ENCODE assay signal across 16 mouse cellular contexts in genomic region chr17:27549234-27549633, GRCm38 (mm10). TPM values are rescaled to one million over a fixed set of nuclear protein-coding genes. Genes with fewer than 3 reads are reported as not detected.
DNase-seq lines count a peak whose midpoint lies in the region; ATAC-seq and TF ChIP-seq lines count a peak whose summit lies in the region.
"Had no signal": no experiment of that assay in that cellular context is flagged by ENCODE, and none has a peak within 500 bp of the region (broad histone marks: within the 10 kb centered on the region; RNA-seq: fewer than 3 reads in every experiment).

No protein-coding gene starts in this region.

- no peaks in the 10 kb centered on the region for H3K36me3 ChIP-seq in intestine, embryonic 16.5 days (ENCODE audit: control insufficient read depth, insufficient read depth, low read length)
- no peaks in the 10 kb centered on the region for H3K36me3 ChIP-seq in intestine, postnatal 0 days (ENCODE audit: control insufficient read depth, insufficient read depth)
- H3K36me3 ChIP-seq in embryonic facial prominence, embryonic 11.5 days (replicated peaks; ENCODE audit: control insufficient read depth, insufficient read depth, low read depth, low read length) = no peaks in the 10 kb centered on the region
- H3K36me3 ChIP-seq in limb, embryonic 12.5 days = no peaks in the 10 kb centered on the region

- no peak overlapping the region for H3K27ac ChIP-seq in intestine, embryonic 16.5 days (ENCODE audit: low read length)
- no peak overlapping the region for H3K27ac ChIP-seq in intestine, postnatal 0 days (ENCODE audit: low read depth, low read length)
- H3K27ac ChIP-seq in embryonic facial prominence, embryonic 11.5 days (replicated peaks; ENCODE audit: low read depth, low read length) = no peak overlapping the region
- H3K27ac ChIP-seq in limb, embryonic 12.5 days = no peak overlapping the region
- H3K27ac ChIP-seq: liver, embryonic 14.5 days; macrophage had no signal

- peak; percentile 59 for DNase-seq in adrenal gland, postnatal 14 days
- no peak for DNase-seq in adrenal gland, postnatal 4 days (ENCODE audit: low spot score in 2 of 2)
- DNase-seq in embryonic facial prominence, embryonic 11.5 days (ENCODE audit: low spot score) = no peak
- no peak for DNase-seq in right cerebral cortex, postnatal 14 days
- DNase-seq in MN1 (ENCODE audit: low spot score) = no peak
- DNase-seq: gastrocnemius, postnatal 36 days; kidney, adult 2 months; thymus, postnatal 25 days had no signal

- H3K9ac ChIP-seq in intestine, embryonic 16.5 days (ENCODE audit: low read depth, low read length) = peak overlapping the region; percentile 45; the same call in 1 of the 2 replicates
- H3K9ac ChIP-seq in intestine, postnatal 0 days (ENCODE audit: low read depth, low read length) = no peak overlapping the region
- H3K9ac ChIP-seq in embryonic facial prominence, embryonic 11.5 days (replicated peaks; ENCODE audit: low read length) = peak overlapping the region; percentile 7
- no peak overlapping the region for H3K9ac ChIP-seq in limb, embryonic 12.5 days (replicated peaks)
- H3K9ac ChIP-seq: liver, embryonic 14.5 days had no signal

- H3K4me2 ChIP-seq in intestine, embryonic 16.5 days (ENCODE audit: low read depth, low read length) = no peak overlapping the region
- no peak overlapping the region for H3K4me2 ChIP-seq in intestine, postnatal 0 days (replicated peaks; ENCODE audit: low read depth)
- no peak overlapping the region for H3K4me2 ChIP-seq in embryonic facial prominence, embryonic 11.5 days (ENCODE audit: low read depth, low read length)
- H3K4me2 ChIP-seq in limb, embryonic 12.5 days = 0 out of 2 replicates have a peak overlapping the region, but pooled peaks have one; percentile 0

- no peaks in the 10 kb centered on the region for H3K27me3 ChIP-seq in intestine, embryonic 16.5 days (replicated peaks; ENCODE audit: control insufficient read depth, insufficient read depth, low read length)
- H3K27me3 ChIP-seq in intestine, postnatal 0 days (replicated peaks; ENCODE audit: control insufficient read depth, insufficient read depth, low read length) = no peaks in the 10 kb centered on the region
- H3K27me3 ChIP-seq in embryonic facial prominence, embryonic 11.5 days (ENCODE audit: control insufficient read depth, insufficient read depth, low read length) = no peaks in the 10 kb centered on the region
- H3K27me3 ChIP-seq in limb, embryonic 12.5 days = no peaks in the 10 kb centered on the region

- 65% methylated on average over 8 of the region's 8 CpGs for WGBS in intestine, embryonic 16.5 days
- WGBS in intestine, postnatal 0 days = 77% methylated on average over 8 of the region's 8 CpGs
- WGBS in embryonic facial prominence, embryonic 11.5 days = 47% methylated on average over 8 of the region's 8 CpGs
- 65% methylated on average over 8 of the region's 8 CpGs for WGBS in limb, embryonic 12.5 days

- ATAC-seq in intestine, embryonic 16.5 days = no peak
- no peak for ATAC-seq in intestine, postnatal 0 days
- ATAC-seq in embryonic facial prominence, embryonic 11.5 days (replicated peaks; ENCODE audit: insufficient number of reproducible peaks, low FRiP score, low TSS enrichment, low read depth) = no peak
- ATAC-seq in limb, embryonic 12.5 days (ENCODE audit: insufficient number of reproducible peaks, insufficient read depth, low FRiP score, low TSS enrichment, low read depth) = no peak

- H3K4me3 ChIP-seq in intestine, embryonic 16.5 days (ENCODE audit: low read length) = no peak overlapping the region
- H3K4me3 ChIP-seq in intestine, postnatal 0 days (ENCODE audit: low read depth, low read length) = no peak overlapping the region
- H3K4me3 ChIP-seq in embryonic facial prominence, embryonic 11.5 days (ENCODE audit: low read depth, low read length) = no peak overlapping the region
- H3K4me3 ChIP-seq in limb, embryonic 12.5 days (replicated peaks) = no peak overlapping the region
- H3K4me3 ChIP-seq: erythroblast, embryonic 14.5 days had no signal

- H3K9me3 ChIP-seq in intestine, embryonic 16.5 days (ENCODE audit: control insufficient read depth, low read length) = no peaks in the 10 kb centered on the region
- no peaks in the 10 kb centered on the region for H3K9me3 ChIP-seq in intestine, postnatal 0 days (ENCODE audit: control insufficient read depth)
- no peaks in the 10 kb centered on the region for H3K9me3 ChIP-seq in embryonic facial prominence, embryonic 11.5 days (replicated peaks; ENCODE audit: control insufficient read depth, low read length)
- H3K9me3 ChIP-seq in limb, embryonic 12.5 days = no peaks in the 10 kb centered on the region

- H3K4me1 ChIP-seq in intestine, embryonic 16.5 days (ENCODE audit: control insufficient read depth, insufficient read depth, low read length) = 0 out of 2 replicates have a peak, but pooled peaks cover 7% of the 10 kb centered on the region
- H3K4me1 ChIP-seq in intestine, postnatal 0 days (replicated peaks; ENCODE audit: control insufficient read depth, insufficient read depth, low read length) = no peaks in the 10 kb centered on the region
- H3K4me1 ChIP-seq in embryonic facial prominence, embryonic 11.5 days (ENCODE audit: control insufficient read depth, insufficient read depth, low read length) = peaks cover 3% of the 10 kb centered on the region; the same call in 1 of the 2 replicates
- H3K4me1 ChIP-seq in limb, embryonic 12.5 days (replicated peaks) = peaks cover 42% of the 10 kb centered on the region

- no peak for TF ChIP-seq CTCF in intestine, postnatal 0 days (IDR thresholded peaks at IDR 0.05; ENCODE audit: low read depth)

RNA-seq across cellular contexts. Expression of gene Hmga1, which starts 7.1 kb away (rescaled TPM):
- 17.4 and 27.0 TPM in 2 replicates for total RNA-seq in adrenal gland, postnatal 14 days (2021)
- 10 to 100 TPM; 41.6 to 44.9 TPM for total RNA-seq in adrenal gland, postnatal 4 days (2021)
- polyA plus RNA-seq in intestine, embryonic 16.5 days (2015; fragmentation: Nextera tagmentation; extraction: Ambion mirVana) = 286 and 319 TPM in 2 replicates
- 108 and 116 TPM in 2 replicates for polyA plus RNA-seq in intestine, postnatal 0 days (2015; fragmentation: Nextera tagmentation; extraction: Ambion mirVana)
- 415 and 428 TPM in 2 replicates for polyA plus RNA-seq in embryonic facial prominence, embryonic 11.5 days (2014; fragmentation: Nextera tagmentation; extraction: Ambion mirVana)
- polyA plus RNA-seq in limb, embryonic 12.5 days (2016; fragmentation: Nextera tagmentation; extraction: Ambion mirVana) = 324 and 334 TPM in 2 replicates

RNA-seq across cellular contexts. Expression of gene AI413582, which starts 16.3 kb away (rescaled TPM):
- 10.9 and 19.7 TPM in 2 replicates for total RNA-seq in adrenal gland, postnatal 14 days (2021)
- 10 to 100 TPM; 17.4 to 19.1 TPM for total RNA-seq in adrenal gland, postnatal 4 days (2021)
- polyA plus RNA-seq in intestine, embryonic 16.5 days (2015; fragmentation: Nextera tagmentation; extraction: Ambion mirVana) = 39.7 and 46.7 TPM in 2 replicates
- 80.3 and 83.0 TPM in 2 replicates for polyA plus RNA-seq in intestine, postnatal 0 days (2015; fragmentation: Nextera tagmentation; extraction: Ambion mirVana)
- 13.3 and 16.7 TPM in 2 replicates for polyA plus RNA-seq in embryonic facial prominence, embryonic 11.5 days (2014; fragmentation: Nextera tagmentation; extraction: Ambion mirVana)
- polyA plus RNA-seq in limb, embryonic 12.5 days (2016; fragmentation: Nextera tagmentation; extraction: Ambion mirVana) = 14.9 and 16.6 TPM in 2 replicates

RNA-seq across cellular contexts. Expression of gene Grm4, which starts 28.0 kb away (rescaled TPM):
- total RNA-seq in adrenal gland, postnatal 14 days (2021) = 3.9 and 4.5 TPM in 2 replicates
- 1 to 10 TPM; 1.5 to 6.2 TPM for total RNA-seq in adrenal gland, postnatal 4 days (2021)
- 0.40 and 0.44 TPM in 2 replicates for polyA plus RNA-seq in intestine, embryonic 16.5 days (2015; fragmentation: Nextera tagmentation; extraction: Ambion mirVana)
- polyA plus RNA-seq in intestine, postnatal 0 days (2015; fragmentation: Nextera tagmentation; extraction: Ambion mirVana) = 0.47 TPM in 2 replicates
- polyA plus RNA-seq in embryonic facial prominence, embryonic 11.5 days (2014; fragmentation: Nextera tagmentation; extraction: Ambion mirVana) = 0.49 and 0.88 TPM in 2 replicates
- 0.58 and 0.59 TPM in 2 replicates for polyA plus RNA-seq in limb, embryonic 12.5 days (2016; fragmentation: Nextera tagmentation; extraction: Ambion mirVana)
- total RNA-seq: MEL; neutrophil, adult 5-6 weeks had no signal
- polyA plus RNA-seq: erythroblast, embryonic 14.5 days; macrophage had no signal

Comparison
In these comparisons a context has a peak if more than half of its experiments do, and no peak if none do; other contexts are left out.
1. H3K9ac ChIP-seq: peak in intestine, embryonic 16.5 days (single experiment) and embryonic facial prominence, embryonic 11.5 days (single experiment); none in intestine, postnatal 0 days (single experiment) and limb, embryonic 12.5 days (single experiment).